Mouse (Mus musculus): Measurements from ENCODE around the gene Olfr487.
"Not testable (repeated sequence)": the region's sequence is repeated elsewhere in the genome, so short reads cannot be mapped to it uniquely, and the experiment has no call there.

The Olfr487 gene

GRCm38 (mm10) chr7:108214536-108214935 lies at the start of gene Olfr487:
Gene Olfr487 (minus strand): TSS chr7:108214636.
- DNase-seq (ENCODE audit: low read depth, low spot score), result not testable (repeated sequence)

DNA sequence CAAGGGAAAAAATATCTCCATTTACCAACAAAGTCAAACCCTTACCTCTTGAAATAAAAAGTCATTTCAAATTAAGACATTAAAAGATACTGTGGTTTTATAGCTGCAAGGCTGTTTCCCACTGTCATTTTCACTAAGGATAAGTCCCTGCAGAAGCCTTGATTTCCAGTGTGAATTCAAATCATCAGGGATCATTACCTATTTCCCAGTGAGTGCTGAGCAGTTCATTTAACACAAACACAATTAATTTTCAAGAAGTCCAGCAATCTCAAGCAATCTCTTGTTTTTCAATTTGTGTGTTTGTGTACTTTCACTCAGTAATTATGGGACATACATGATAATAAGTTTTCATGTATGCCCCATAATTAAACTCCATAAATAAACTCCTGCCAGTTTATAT lies 43.8 kb upstream of the Olfr487 start, which contains the start of gene Olfr488:
Gene Olfr488, minus strand, starts transcription at position 101 of the 400 bp plus-strand sequence.
- no peak for DNase-seq (ENCODE audit: low read depth, low spot score)

- DNase-seq (ENCODE audit: low read depth, low spot score), result no peak
Observed at GRCm38 (mm10) chr7:108233551-108233950, 19.1 kb upstream of the Olfr487 start.

DNA sequence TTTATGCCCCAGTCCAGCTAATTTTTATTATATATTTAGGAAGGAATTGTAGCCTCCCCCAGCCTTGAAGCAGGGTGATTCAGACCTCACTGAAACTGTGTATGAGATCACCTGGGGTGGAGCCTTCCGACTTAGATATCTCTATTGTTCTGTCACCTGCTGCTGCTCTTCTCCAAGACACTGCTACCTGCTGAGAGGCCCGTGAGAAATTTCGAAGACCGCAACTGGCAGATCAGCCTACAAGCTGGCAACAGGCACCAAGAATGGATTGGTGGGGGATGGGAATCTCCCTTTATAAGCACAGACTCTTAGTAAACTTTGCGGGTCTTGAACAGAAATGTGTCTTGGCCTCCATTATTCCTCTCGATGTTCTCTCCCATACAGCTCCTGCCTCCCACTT lies 17.5 kb downstream of the Olfr487 start:
- no peak for DNase-seq (ENCODE audit: low read depth, low spot score)

DNA sequence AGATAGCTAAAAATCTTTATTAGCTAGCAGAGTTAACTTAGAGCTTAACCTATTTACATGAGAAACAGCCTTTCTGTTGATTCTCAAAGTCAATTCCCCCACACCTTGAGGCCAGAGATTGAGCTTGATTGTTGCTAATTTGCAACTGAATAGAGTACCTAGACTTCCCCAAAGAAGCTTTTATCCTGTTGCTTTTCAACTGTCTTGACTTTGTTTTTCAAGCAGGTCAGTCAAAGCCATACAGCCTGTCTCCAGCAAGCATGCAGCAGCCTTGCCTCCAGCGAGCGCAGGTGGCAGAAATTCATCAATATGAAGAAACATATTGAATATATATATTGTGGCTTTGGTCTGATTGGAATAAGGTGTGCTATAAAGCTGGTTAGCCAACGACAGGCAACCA lies 18.1 kb downstream of the Olfr487 start:
- DNase-seq (ENCODE audit: low read depth, low spot score), result not testable (repeated sequence)

DNA sequence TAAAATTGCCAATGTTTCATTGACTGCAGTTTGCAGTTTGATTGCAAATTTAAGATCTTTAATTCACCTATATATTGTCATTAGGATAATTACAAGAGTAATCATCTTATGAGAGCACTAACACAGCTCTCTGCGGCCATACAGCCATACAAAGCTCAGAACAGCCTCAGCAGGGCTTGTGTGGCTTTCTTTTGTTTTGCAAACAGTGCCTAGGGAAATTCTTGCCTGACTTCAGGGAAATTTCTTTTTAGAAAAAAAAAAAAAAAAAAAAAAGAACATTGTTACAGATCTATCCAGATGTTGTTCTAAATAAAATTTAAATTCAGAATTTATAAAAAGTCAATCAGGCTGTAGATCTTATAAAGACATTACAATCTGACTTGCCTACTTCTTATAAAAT lies 21.7 kb downstream of the Olfr487 start:
- not testable (repeated sequence) for DNase-seq (ENCODE audit: low read depth, low spot score)

DNA sequence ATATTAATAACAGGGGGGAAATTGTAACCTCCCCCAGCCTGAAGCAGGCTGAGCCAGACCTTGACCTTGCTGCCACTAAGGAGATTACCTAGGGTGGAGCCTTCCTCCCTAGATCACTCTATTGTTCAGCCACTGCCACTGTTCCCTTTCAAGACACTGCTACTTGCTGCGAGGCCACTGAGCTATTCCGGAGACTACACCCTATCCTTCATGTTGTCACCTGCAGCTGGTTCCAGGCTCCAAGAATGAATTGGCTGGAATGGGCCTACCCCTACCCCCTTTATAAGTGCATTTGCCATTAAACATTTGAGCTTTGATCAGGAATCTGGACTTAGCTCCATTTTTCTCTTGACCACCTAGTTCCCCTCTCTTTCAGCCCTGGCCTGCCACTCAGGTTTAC lies 23.2 kb downstream of the Olfr487 start:
- DNase-seq (ENCODE audit: low read depth, low spot score), result not testable (repeated sequence)

- DNase-seq (ENCODE audit: low read depth, low spot score), result not testable (repeated sequence)
Observed at GRCm38 (mm10) chr7:108185237-108185636, 29.2 kb downstream of the Olfr487 start.

DNA sequence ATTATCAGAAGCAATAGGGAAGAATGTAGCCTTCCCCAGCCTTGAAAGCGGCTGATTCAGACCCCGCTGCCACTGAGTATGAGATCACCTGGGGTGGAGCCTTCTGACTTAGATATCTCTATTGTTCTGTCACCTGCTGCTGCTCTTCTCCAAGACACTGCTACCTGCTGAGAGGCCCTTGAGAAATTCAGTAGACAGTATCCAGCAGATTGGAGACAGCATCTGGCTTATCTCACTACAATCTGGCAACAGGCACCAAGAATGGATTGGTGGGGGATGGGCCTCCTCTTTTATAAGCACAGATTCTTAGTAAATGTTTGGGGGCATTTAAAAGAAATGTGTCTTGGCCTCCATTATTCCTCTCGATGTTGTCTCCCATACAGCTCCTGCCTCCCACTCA lies 30.0 kb downstream of the Olfr487 start:
- not testable (repeated sequence) for DNase-seq (ENCODE audit: low read depth, low spot score)

DNA sequence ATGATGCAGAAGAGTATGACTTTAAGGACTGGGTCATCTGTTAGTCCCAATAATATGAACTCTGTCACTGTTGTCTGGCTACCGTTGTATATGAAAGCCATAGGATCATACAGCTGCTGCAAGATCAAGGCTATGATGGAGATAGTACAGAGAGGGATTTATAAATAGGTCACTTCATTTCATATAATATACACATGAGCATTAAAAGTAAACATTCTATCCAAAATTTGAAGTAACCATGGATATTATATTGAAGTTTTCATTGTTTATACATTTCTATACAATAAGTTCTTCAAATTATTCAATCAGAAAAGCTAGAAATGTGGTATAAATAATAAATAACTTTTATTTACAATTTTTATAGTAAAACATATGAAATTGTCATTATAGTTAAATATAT lies 41.8 kb downstream of the Olfr487 start, which contains the start of gene Olfr486:
Gene Olfr486, minus strand, starts transcription at position 101 of the 400 bp plus-strand sequence.
- DNase-seq (ENCODE audit: low read depth, low spot score), result not testable (repeated sequence)

GRCm38 (mm10) chr7:108159771-108160170 lies 54.7 kb downstream of the Olfr487 start, which contains the start of gene Olfr485:
Gene Olfr485 (minus strand): TSS chr7:108159871.
- DNase-seq (ENCODE audit: low read depth, low spot score), result no peak

All from WW6 (cell line).